Mouse (Mus musculus) kidney, adult 2 months (tissue): Measurements from ENCODE around the gene Krtap4-1.

Source experiments
- CTCF ChIP-seq: fragments of 200-500 bp; conservative IDR thresholded peaks from 2 replicates; pipeline ENCODE4 v1.5.1; 2011; ENCODE audit warnings: low read depth, mild to moderate bottlenecking, control low read depth, low read length, moderate library complexity, mixed read lengths; ENCODE audit not compliant: insufficient read depth, insufficient read length
- POLR2A ChIP-seq: fragments of 200-500 bp; IDR thresholded peaks from one replicate; pipeline ENCODE4 v1.6.1; 2011; ENCODE audit warnings: low read depth, low read length, control low read depth

DNA sequence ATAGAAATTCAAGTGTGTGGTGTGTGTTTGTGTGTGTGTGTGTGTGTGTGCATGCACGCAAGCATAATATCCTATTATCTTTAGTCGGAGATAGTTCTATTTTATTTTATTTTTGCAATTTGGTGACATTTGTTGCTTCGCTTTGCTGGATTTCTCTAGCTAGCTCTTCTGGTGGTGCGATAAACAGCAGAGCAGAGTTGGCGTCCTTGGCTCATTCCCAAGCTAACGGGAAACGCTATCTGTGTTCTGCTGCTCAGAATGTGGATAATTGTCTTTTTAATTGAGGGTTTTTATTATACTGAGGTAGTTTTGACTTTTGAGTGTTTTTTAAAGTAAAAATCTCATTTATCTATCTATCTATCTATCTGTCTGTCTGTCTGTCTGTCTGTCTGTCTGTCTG lies 42.9 kb downstream of the Krtap4-1 start:
- TF ChIP-seq CTCF, result no peak
- no peak for TF ChIP-seq POLR2A
